Mouse (Mus musculus): ENCODE measurements around the gene Traf5.

DNA sequence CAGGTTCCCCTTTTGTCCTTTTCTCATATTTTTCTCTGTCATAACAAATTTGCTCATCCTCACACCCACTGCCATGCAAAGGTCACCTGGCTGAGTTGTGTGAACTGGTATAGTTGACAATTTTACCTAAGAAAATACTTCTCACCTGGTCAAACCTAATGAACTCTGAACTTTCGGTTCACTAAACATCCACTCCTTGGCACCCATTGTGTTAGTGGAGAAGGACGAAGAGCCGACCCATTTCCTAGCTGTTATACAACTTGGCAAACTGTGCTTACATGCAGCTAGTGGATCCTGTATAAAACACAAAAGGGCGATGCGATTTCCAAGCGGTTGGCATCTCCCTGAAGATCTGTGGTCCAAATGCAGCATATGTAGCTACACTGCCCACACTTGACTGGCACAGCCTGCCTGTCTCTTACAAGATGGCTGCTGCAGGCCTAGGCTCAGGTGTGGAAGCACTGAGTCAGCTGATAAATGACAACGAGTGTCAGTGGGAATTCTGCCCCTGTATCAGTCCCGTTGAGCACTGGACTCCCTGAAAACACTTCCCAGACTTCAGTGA lies 95.7 kb downstream of the Traf5 start:
- no peak for TF ChIP-seq TAL1 (IDR thresholded peaks at IDR 0.05; ENCODE audit: low read length)
- no peak for TF ChIP-seq GATA1 (IDR thresholded peaks at IDR 0.05; ENCODE audit: low read length)
